Mouse (Mus musculus) urinary bladder, adult 2 months (tissue): Measurements from ENCODE around the gene Gstt1. TPM values are rescaled to one million over a fixed set of nuclear protein-coding genes. Genes with fewer than 3 reads are reported as not detected.
A peak's percentile ranks its signal among the peaks of the same experiment; 100 is the strongest.
"Not testable (repeated sequence)": the region's sequence is repeated elsewhere in the genome, so short reads cannot be mapped to it uniquely, and the experiment has no call there.

Experiments used
- DNase-seq: peaks from one replicate; pipeline ENCODE4 v3.0.0; 2022; ENCODE audit warnings: low spot score
- polyA plus RNA-seq: library from polyadenylated mRNA; depleted of rRNA; stranded (reverse); fragments of >200 nt; gene quantifications from 2 replicates; pipeline ENCODE4 v1.2.3, GENCODE M21; 2012

Gstt1 gene
- polyA plus RNA-seq, 1 experiment = 208 TPM

GRCm38 (mm10) chr10:75818641-75819040 lies 20.3 kb upstream of the Gstt1 start:
- DNase-seq = no peak

DNA sequence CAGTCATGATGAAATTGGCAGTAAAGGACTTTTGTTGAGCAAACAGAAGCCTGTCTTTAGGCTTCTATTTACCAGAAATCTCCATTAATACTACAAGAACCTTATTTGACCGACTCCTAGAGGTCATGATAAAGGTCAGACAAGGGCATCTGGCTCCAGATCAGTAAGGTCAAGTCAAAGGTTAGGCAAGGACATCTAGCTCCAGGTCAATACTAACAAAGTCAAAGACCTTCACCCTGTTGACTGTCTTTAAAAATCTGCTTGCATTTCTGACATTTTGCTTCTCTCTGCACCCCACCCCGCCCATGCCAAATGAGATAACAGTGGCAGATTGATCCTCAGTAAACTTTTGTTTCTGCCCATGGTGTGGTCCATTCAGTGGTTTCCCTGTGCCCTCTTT lies 5.8 kb upstream of the Gstt1 start:
- no peak for DNase-seq

DNA sequence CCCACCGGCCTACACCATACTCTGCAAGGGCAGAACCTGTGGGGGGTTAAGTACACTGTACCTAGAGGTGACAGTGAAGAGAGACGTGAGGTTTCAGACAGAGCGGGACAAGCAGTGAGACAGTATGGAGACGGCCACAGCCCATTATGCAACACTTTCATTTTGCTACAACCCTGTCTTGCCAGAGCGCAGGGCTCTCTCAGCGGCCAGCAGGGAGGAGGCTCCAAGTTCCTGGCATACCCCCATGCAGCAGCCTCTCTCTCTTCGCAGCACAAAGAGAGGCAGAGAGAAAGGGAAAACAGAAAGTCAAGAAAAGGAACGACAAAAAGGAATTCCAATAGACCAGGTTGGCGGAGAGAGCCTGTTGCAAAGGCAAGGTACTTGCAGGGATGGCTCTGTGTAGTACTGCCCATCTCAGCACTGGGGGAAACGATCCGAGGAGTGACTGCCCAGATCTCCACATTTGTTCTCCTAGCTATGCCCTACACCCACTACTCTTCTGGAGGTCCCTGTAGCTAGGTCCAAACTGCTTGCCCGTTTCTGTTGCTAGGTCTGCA lies 687 bp downstream of the Gstt1 start:
- no peak for DNase-seq

DNA sequence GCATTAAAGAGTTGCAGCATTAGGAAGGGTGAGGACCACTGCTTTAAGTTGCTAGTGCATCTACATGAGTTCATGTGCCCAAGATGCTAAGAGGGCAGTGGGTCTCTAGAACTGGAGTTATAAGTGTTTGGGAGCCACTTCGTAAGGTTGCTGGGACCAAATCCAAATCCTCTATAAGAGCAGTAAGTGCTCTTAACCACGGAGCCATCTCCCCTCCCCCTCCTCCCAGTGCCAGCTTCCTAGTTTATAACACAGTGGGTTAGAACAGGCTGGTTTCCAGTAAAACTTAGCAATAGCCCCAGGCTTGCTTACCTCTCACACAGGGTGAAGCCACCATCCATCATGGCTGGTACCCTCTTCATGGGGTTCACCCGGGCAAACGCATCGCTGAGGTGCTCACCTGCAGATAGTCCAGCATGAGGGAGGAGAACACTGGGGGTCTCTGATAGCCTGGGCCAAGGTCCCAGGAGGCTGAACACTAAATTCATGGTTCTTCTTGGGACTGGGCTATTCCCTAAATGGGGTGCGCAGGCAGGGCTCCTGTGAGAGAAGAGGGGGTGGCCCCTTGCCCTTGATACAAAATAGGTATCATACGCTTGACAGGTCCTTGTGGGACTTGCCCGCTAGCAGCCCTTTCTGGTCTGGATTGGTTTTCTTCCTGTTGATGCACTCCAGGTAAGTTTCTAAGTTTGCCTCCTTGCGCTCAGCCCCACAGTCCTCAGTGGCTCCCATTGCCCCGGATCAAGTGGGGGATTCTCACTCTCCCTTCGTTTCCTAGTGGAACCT lies 1.5 kb downstream of the Gstt1 start:
- no peak for DNase-seq

DNA sequence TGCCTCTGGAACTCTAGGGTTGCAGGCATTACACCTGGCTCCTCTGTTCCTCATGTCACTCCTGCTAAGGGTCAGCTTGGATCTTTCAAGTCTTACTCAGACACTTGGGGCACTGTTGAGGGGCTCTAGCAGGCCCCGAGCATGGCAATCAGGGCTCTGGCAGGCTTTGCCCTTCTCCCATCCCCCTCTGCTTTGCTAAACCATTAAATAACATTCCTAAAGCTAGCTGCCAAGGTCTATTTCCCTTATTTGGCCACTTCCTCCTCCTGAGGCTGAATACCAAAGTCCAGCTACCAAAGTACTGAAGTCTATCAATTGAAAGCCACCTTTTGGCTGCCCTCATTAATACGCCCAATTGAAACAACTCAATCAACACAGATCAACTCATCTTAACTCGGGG lies 3.5 kb downstream of the Gstt1 start:
- no peak for DNase-seq

- DNase-seq = no peak
These were observed 7.6 kb downstream of the Gstt1 start for GRCm38 (mm10) chr10:75790773-75791172.

- no peak for DNase-seq
These were observed 8.5 kb downstream of the Gstt1 start for GRCm38 (mm10) chr10:75789841-75790240.

GRCm38 (mm10) chr10:75789081-75789735 lies 9.2 kb downstream of the Gstt1 start:
- no peak for DNase-seq

- DNase-seq = no peak
These were observed 10.1 kb downstream of the Gstt1 start for GRCm38 (mm10) chr10:75788277-75788676.

DNA sequence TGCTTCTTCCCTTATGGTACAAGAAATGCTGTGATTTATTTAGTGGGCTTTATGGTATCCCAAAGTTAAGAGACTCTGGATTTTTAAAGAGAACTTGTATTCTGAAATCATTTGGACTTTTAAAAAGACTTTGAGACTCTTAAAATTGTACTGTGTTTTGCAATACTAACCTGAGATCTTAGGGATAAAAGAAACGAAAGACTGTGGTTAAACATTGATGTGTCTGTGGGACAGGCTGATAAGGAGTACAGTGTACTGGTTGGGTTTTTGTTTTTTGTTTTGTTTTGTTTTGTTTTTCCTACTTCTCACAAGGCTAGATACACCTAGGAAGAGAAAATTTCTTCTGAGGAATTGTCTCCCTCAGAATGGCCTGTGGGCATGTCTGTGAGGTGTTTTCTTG lies 12.9 kb downstream of the Gstt1 start:
- no peak for DNase-seq

DNA sequence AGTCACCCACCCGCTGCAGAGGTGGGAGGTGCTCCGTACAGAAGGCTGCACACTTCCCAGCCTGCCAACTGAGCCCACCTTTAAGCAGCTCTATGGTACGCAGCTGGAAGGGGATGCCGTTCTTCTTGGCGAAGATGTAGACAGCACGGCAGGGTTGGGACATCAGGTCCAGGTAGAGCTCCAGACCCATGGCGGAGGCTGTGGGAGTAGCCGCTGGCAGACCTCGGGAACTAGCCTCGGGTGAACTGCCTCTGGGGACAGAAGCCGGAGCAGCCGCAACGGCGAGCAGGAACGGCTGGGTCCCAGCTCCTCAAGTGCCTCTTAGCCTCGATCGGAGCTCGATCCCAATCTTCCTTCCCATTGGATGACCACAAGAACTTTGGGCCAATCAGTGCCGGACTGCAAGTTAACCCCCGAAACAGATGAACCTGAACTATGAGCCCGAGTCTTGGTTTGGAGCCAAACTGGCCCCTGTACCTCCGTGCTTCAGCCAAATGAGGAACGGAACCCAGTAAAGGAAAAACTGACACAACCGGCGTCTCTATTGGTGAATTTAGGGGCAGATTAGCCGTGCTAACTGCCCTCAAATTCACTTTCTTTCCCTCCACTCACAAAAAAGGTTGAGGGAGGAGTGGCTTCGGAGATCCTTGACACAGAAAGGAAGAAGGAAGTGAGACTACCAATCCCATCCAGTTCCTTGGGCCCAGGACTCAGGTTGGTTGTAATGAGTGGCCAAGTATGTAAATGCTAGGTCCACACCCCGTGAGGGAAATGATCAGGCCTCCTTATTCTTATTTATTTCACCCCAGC lies 17.4 kb downstream of the Gstt1 start, which contains the start of the genes Gm20441 and Gstt3:
TSS of gene Gm20441 (minus strand) at position 186 of the 810 bp plus-strand sequence.
TSS of gene Gstt3 (minus strand) at position 646 of the 810 bp plus-strand sequence.
- DNase-seq = peak; percentile 68

DNA sequence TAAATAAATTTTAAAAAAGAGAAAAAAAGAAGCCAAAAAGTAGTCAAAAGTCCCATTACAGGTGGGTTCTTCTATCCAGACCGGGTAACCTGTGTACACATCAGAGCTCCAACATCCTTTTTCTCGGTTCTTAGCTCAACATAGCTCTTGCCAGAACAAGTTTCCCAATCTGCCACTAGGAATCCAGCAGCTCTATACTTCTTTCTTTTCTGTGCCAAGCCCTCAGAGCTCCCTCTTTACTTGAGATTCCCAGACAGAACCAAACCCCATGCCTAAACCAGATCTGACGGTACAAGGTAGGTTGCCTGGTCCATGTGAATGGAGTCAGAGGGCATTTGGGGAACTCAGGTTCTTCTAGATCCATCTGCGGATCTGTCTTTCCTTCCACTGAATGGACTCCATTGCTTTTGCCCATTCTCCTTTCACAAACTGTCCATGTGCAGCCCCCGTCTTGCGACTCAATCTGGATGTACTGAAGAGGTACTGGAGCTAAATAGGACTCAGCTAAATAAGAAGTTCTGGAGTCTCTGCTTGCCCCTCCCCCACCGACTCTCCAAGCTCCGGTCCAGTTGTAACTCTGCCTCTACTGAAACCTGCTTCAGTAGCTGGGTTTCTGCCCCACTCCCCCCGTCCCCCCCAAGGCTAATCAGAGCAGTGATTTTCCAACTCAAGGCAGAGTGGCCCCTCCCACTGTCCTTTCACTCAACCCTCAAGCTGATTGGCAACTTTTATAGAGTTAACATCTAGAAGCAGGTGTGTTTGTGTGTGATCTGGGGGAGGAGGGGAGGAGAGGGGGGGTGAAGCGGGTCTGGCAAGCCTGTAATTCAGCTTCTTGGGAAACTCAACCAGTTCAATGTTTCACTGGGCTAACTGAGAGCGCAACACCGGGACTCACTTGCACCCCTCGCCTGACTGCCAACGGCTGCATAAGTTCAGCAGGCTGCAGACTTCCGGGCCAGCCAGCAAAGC lies 18.9 kb downstream of the Gstt1 start:
- DNase-seq = no peak

DNA sequence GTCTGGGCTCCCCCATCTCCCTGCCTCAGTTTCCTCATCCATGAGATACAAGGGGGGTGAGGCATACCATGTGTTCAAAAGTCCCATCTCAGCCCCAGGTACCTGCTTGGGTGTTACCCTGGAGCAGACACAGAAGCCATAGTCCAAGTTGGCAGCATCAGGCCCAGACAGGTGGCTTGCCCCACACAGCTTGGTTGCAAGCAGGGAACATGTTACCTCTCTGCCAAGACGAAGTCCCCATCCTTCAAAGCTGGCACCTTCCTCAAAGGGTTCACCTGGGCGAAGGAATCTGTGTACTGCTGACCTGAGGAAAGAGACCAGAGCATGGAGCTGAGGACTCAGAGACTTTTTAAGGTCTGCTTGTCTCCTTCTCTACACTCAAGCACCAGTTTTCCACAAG lies 20.5 kb downstream of the Gstt1 start:
- DNase-seq = no peak

- no peak for DNase-seq
These were observed 21.8 kb downstream of the Gstt1 start for GRCm38 (mm10) chr10:75776562-75776961.

GRCm38 (mm10) chr10:75774587-75774986 lies 23.8 kb downstream of the Gstt1 start:
- no peak for DNase-seq

DNA sequence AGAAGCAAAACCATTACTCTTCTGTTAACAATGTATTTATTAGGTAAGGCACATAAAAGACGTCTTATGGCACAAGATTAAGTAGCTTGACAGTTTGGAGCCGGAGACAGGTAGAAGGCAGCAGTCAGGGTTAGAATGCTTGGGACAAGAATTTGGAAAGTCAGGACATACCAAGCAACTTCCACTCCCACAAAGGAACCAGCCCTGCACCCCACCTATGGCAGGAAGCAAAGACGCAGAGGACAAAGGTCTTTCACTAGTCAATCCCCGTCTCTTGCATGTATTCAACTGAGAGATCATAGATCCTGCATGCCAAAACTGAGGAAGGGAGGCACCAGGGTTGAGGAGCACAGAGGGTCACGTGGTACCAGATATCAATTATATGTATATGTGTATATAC lies 24.3 kb downstream of the Gstt1 start:
- DNase-seq = no peak

DNA sequence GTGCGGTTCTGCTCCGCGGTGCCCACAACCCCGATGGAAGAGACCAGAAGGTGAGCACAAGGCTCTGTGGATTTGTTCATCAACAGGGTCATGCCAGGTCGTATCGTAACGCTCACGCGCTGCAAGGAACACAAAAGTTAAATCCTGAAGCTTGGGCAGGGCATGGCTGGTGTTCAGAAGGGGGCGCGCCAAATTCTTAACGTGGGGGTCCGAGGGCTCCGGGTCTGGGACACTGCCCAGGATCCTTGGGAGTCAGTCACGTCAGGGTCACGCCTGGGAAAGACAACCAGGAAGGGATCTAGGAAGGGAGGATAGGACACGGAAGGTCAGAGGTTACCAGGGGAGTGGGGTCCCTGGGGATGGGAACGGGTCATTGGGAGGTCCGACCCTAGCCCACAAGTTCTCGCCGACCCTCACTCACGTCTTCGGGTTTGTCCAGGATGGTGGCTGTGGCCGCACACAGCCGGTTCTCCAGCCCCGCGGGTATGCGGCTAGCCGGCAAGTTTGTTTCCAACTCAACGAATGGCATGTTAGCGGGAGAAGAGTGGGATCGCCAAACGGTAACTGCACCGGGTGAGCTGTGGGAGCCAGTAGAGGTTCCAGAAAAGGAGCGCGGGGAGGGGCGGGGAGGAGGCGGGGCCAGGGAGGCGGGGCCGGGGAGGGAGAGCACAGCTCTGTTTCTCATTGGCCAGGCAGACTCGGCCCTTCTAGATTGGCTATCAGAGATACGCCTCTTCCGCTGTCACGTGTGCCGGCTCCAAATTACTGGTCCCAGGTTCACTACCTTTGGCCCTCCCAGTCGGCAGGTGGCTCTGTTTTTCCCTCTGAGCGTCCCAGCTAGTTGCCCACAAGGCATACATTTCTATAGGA lies 25.4 kb downstream of the Gstt1 start, which contains the start of gene Ddt:
TSS of gene Ddt (minus strand) at position 620 of the 870 bp plus-strand sequence.
- peak; percentile 66 for DNase-seq

- not testable (repeated sequence) for DNase-seq
These were observed 30.6 kb downstream of the Gstt1 start for GRCm38 (mm10) chr10:75767756-75768155.

- DNase-seq = no peak
These were observed 31.5 kb downstream of the Gstt1 start for GRCm38 (mm10) chr10:75766856-75767255.
